Mouse (Mus musculus) CH12.LX (cell line): ENCODE data around the gene Ifna14. TPM values are rescaled to one million over a fixed set of nuclear protein-coding genes. Genes with fewer than 3 reads are reported as not detected.

Experiments used
- DNase-seq: peaks from one replicate; pipeline ENCODE4 v3.0.0-alpha.2; 2013; ENCODE audit errors: extremely low read depth
- H3K27ac ChIP-seq: 2 replicates; pipeline ENCODE4 v1.5.1; 2012; ENCODE audit warnings: low read depth, mild to moderate bottlenecking, control low read depth, moderate library complexity; ENCODE audit not compliant: insufficient read depth
- H3K27me3 ChIP-seq: replicated peaks from 2 replicates; pipeline ENCODE3; 2012; ENCODE audit warnings: inconsistent platforms
- H3K36me3 ChIP-seq, 2 experiments: replicated peaks in 1 of 2; 2 replicates each; pipeline versions ENCODE3 to v1.6.1; 2012; ENCODE audit warnings: inconsistent platforms in 1 of 2, low read length in 1 of 2, mild to moderate bottlenecking in 1 of 2, mixed read lengths in 1 of 2, moderate library complexity in 1 of 2; ENCODE audit not compliant: control insufficient read depth in 1 of 2, insufficient read depth in 1 of 2
- H3K4me1 ChIP-seq, 2 experiments: 2 replicates each; pipeline ENCODE4 v1.6.1; 2012; ENCODE audit warnings: inconsistent platforms in 1 of 2, moderate library complexity in 1 of 2; ENCODE audit not compliant: insufficient read depth in 2 of 2, control insufficient read depth in 1 of 2
- H3K4me2 ChIP-seq: 2 replicates; pipeline ENCODE4 v1.6.1; 2012; ENCODE audit warnings: low read depth, mild to moderate bottlenecking, control low read depth; ENCODE audit not compliant: poor library complexity, insufficient read depth, severe bottlenecking
- H3K4me3 ChIP-seq, 3 experiments: fragments of 150-350 bp in 1 of 3; sonication (generic) in 1 of 3; replicated peaks in 1 of 3; 2 replicates each; pipeline versions ENCODE3 to v1.5.1; 2011 to 2012; ENCODE audit warnings: low read depth in 2 of 3, low read length in 2 of 3, mild to moderate bottlenecking in 2 of 3, moderate library complexity in 2 of 3, control low read depth in 1 of 3, improper control_type of control experiment in 1 of 3, inconsistent platforms in 1 of 3, mixed read lengths in 1 of 3; ENCODE audit not compliant: poor library complexity in 1 of 3
- H3K79me2 ChIP-seq: replicated peaks from 2 replicates; pipeline ENCODE4 v1.6.1; 2012; ENCODE audit warnings: mild to moderate bottlenecking, moderate library complexity; ENCODE audit not compliant: control insufficient read depth, poor library complexity, insufficient read depth, severe bottlenecking; ENCODE audit errors: extremely low read depth
- H3K9ac ChIP-seq: 2 replicates; pipeline ENCODE4 v1.6.1; 2012; ENCODE audit warnings: low read depth, mild to moderate bottlenecking, control low read depth, moderate library complexity; ENCODE audit not compliant: insufficient read depth
- H3K9me3 ChIP-seq: replicated peaks from 2 replicates; pipeline ENCODE3; 2012; ENCODE audit warnings: low read length, inconsistent platforms, mixed read lengths
- BHLHE40 ChIP-seq: IDR thresholded peaks from 2 replicates; pipeline ENCODE4 v1.6.1; 2011; ENCODE audit warnings: mild to moderate bottlenecking, low read depth, low read length, improper control_type of control experiment
- CHD1 ChIP-seq: IDR thresholded peaks from 2 replicates; pipeline ENCODE4 v1.6.1; 2012; ENCODE audit warnings: low read depth, low read length, improper control_type of control experiment, inconsistent platforms
- CHD2 ChIP-seq: IDR thresholded peaks from 2 replicates; pipeline ENCODE4 v1.6.1; 2011; ENCODE audit warnings: low read length, improper control_type of control experiment
- CTCF ChIP-seq, 2 experiments: IDR thresholded peaks in 1 of 2; conservative IDR thresholded peaks in 1 of 2; 2 replicates each; pipeline ENCODE4 v1.5.1; 2011 to 2012; ENCODE audit warnings: low read depth in 2 of 2, low read length in 2 of 2, improper control_type of control experiment in 1 of 2, inconsistent platforms in 1 of 2, mild to moderate bottlenecking in 1 of 2, moderate library complexity in 1 of 2
- E2F4 ChIP-seq: IDR thresholded peaks from 2 replicates; pipeline ENCODE4 v1.6.1; 2011; ENCODE audit warnings: low read depth, low read length, improper control_type of control experiment; ENCODE audit not compliant: insufficient replicate concordance
- GABPA ChIP-seq: IDR thresholded peaks from 2 replicates; pipeline ENCODE4 v1.6.1; 2012; ENCODE audit warnings: low read depth, low read length, improper control_type of control experiment, inconsistent platforms; ENCODE audit not compliant: insufficient replicate concordance
- HCFC1 ChIP-seq: IDR thresholded peaks from 2 replicates; pipeline ENCODE4 v1.6.1; 2012; ENCODE audit warnings: low read depth, mild to moderate bottlenecking, inconsistent platforms, low read length, improper control_type of control experiment
- IRF4 ChIP-seq: IDR thresholded peaks from 2 replicates; pipeline ENCODE4 v1.6.1; 2014; ENCODE audit warnings: low read depth, mild to moderate bottlenecking, inconsistent platforms, low read length, improper control_type of control experiment
- JUN ChIP-seq: IDR thresholded peaks from 2 replicates; pipeline ENCODE4 v1.6.1; 2011; ENCODE audit warnings: low read depth, mild to moderate bottlenecking, low read length, improper control_type of control experiment, moderate library complexity; ENCODE audit not compliant: insufficient read depth
- MAZ ChIP-seq: IDR thresholded peaks from 2 replicates; pipeline ENCODE4 v1.6.1; 2012; ENCODE audit warnings: low read depth, mild to moderate bottlenecking, inconsistent platforms, low read length, improper control_type of control experiment, moderate library complexity
- MEF2A ChIP-seq: IDR thresholded peaks from 2 replicates; pipeline ENCODE4 v1.6.1; 2014; ENCODE audit warnings: low read depth, mild to moderate bottlenecking, inconsistent platforms, low read length, improper control_type of control experiment, borderline replicate concordance
- MYC ChIP-seq: IDR thresholded peaks from 2 replicates; pipeline ENCODE4 v1.6.1; 2011; ENCODE audit warnings: low read depth, mild to moderate bottlenecking, improper control_type of control experiment, low read length
- PAX5 ChIP-seq: IDR thresholded peaks from 2 replicates; pipeline ENCODE4 v1.6.1; 2012; ENCODE audit warnings: low read length, inconsistent platforms, mixed read lengths
- POLR2A ChIP-seq: IDR thresholded peaks from 2 replicates; pipeline ENCODE4 v1.6.1; 2011; ENCODE audit warnings: low read depth, mild to moderate bottlenecking, improper control_type of control experiment, low read length
- RAD21 ChIP-seq: IDR thresholded peaks from 2 replicates; pipeline ENCODE4 v1.6.1; 2011; ENCODE audit warnings: low read depth, mild to moderate bottlenecking, low read length, improper control_type of control experiment, moderate library complexity
- SMC3 ChIP-seq: IDR thresholded peaks from 2 replicates; pipeline ENCODE4 v1.6.1; 2011; ENCODE audit warnings: low read depth, low read length, improper control_type of control experiment
- TBP ChIP-seq: conservative IDR thresholded peaks from 2 replicates; pipeline ENCODE4 v1.6.1; 2011; ENCODE audit warnings: low read depth, low read length, improper control_type of control experiment
- TCF12 ChIP-seq: IDR thresholded peaks from 2 replicates; pipeline ENCODE4 v1.6.1; 2014; ENCODE audit warnings: low read depth, mild to moderate bottlenecking, inconsistent platforms, low read length, improper control_type of control experiment
- UBTF ChIP-seq: IDR thresholded peaks from 2 replicates; pipeline ENCODE4 v1.6.1; 2012; ENCODE audit warnings: low read depth, mild to moderate bottlenecking, inconsistent platforms, low read length, improper control_type of control experiment, moderate library complexity
- USF1 ChIP-seq: IDR thresholded peaks from 2 replicates; pipeline ENCODE4 v1.6.1; 2014; ENCODE audit warnings: low read depth, mild to moderate bottlenecking, inconsistent platforms, low read length, improper control_type of control experiment
- ZC3H11A ChIP-seq: IDR thresholded peaks from 2 replicates; pipeline ENCODE4 v1.6.1; 2012; ENCODE audit warnings: low read depth, mild to moderate bottlenecking, inconsistent platforms, low read length, improper control_type of control experiment
- ZKSCAN1 ChIP-seq: IDR thresholded peaks from 2 replicates; pipeline ENCODE4 v1.6.1; 2012; ENCODE audit warnings: low read depth, inconsistent platforms, low read length, improper control_type of control experiment, borderline replicate concordance
- dilution Hi-C: fragments of 300-500 bp; cut with MboI; formaldehyde crosslinking; loops from 2 replicates; pipeline ENCODE4 v1.14.3; 2020; ENCODE audit warnings: low sequenced_read_pairs; ENCODE audit not compliant: extremely low pct_unique_long_range_greater_than_20kb, extremely low pct_ligation_motif_present
- in situ Hi-C: fragments of 300-500 bp; cut with MboI; formaldehyde crosslinking; loops from 3 replicates; pipeline ENCODE4 v1.14.3; 2019; ENCODE audit warnings: low sequenced_read_pairs, low pct_ligation_motif_present, low pct_unique_long_range_greater_than_20kb, mixed read lengths
- polyA plus RNA-seq: library from polyadenylated mRNA; unstranded; fragments of >175 nt; gene quantifications from 2 replicates; pipeline ENCODE4 v1.2.1, GENCODE M21; 2012; ENCODE audit warnings: low read depth; ENCODE audit not compliant: insufficient read length
- total RNA-seq, 2 experiments: library from RNA; depleted of rRNA; stranded (reverse); fragments of 300-350 nt in 1 of 2; fragments of >200 nt in 1 of 2; gene quantifications; 2 replicates each; pipeline ENCODE4 v1.2.3; 2012 to 2014

Ifna14 gene
- total and polyA plus RNA-seq, 3 experiments, result not detected

DNA sequence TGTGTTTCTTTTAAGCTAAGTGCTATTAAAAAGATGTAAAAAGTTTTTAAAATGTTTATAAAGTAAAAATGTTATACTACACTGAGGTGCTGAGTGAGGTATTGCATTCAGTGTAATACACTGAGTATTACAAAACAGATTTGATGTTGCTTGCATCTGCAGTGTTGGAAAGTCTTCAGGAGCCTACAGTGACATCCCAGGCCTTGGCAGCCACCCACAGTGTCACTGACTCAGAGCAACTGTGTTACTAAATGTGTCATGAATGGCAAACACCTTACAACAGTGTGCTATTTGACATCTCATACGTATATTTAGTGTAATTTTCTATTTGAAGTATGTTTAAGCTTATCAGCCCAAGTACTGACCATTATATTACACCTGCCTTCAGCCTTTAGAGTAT, 23.6 kb downstream of the Ifna14 start:
- TF ChIP-seq USF1, result no peak
- TF ChIP-seq MYC, result no peak
- no peak for TF ChIP-seq CTCF (conservative IDR thresholded peaks at IDR 0.05 in 1 of 2, IDR thresholded peaks at IDR 0.05 in 1 of 2; ENCODE audit: low read depth in 2 of 2, low read length in 2 of 2)
- TF ChIP-seq IRF4, result no peak
- TF ChIP-seq GABPA, result no peak
- TF ChIP-seq TCF12, result no peak
- TF ChIP-seq SMC3, result no peak
- TF ChIP-seq POLR2A, result no peak
- TF ChIP-seq ZKSCAN1, result no peak
- TF ChIP-seq E2F4, result no peak
- no peak for TF ChIP-seq TBP
- TF ChIP-seq UBTF, result no peak
- TF ChIP-seq PAX5, result no peak
- dilution Hi-C loops, result no loop called here
- no peak overlapping the region for H3K4me2 ChIP-seq
- H3K27me3 ChIP-seq, result no peaks in the 10 kb centered on the region
- no peaks in the 10 kb centered on the region for H3K9me3 ChIP-seq
- DNase-seq, result no peak
- no peak overlapping the region for H3K27ac ChIP-seq
- H3K4me3 ChIP-seq, result no peak overlapping the region
- H3K9ac ChIP-seq, result no peak overlapping the region
- H3K4me1 ChIP-seq, result peaks cover 0 to 9% of the 10 kb centered on the region in 2 experiments; a peak in 2 of 4 replicates
- no peaks in the 10 kb centered on the region for H3K36me3 ChIP-seq
- no peaks in the 10 kb centered on the region for H3K79me2 ChIP-seq
- in situ Hi-C loops, result loop anchor here (25.0 kb wide), 3 partner anchors 186 to 761 kb away; no protein-coding TSS in a partner anchor

DNA sequence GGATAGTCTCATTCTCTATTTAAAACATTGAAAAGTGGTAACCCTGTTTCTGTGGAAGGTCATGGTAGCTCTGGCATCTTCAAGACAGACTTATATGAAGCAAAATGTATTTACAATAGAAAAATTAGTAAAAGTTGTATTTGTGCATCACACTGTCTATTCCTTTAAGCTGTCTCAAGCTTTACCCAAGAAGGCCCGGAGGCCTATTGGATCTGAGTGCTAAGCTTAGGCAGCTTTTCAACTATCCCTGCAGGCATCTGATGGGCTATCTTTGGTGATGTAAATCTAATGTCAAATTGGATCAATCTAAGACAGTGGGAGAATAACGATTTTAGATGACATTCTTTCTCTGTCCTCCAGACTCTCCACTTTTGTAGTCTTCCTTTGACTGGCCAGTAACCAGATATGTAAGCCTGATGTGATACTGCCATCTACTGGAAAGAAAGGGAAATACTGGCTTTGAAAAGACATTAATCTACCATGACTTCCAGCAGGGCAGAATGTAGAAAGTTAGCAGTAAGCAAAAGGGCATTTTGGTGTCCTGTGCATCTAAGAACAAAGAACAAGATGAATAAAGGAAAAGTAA, 27.9 kb downstream of the Ifna14 start:
- Histone ChIP-seq H3K4me3 (no peak overlapping the region), H3K27me3 (no peaks in the 10 kb centered on the region), H3K36me3 (no peaks in the 10 kb centered on the region), H3K9ac (no peak overlapping the region), H3K9me3 (no peaks in the 10 kb centered on the region), H3K79me2 (no peaks in the 10 kb centered on the region), H3K4me1 (no peaks in the 10 kb centered on the region), H3K4me2 (no peak overlapping the region), H3K27ac (no peak overlapping the region)
- dilution Hi-C loops (no loop called here), in situ Hi-C loops (loop anchor here (25.0 kb wide), 3 partner anchors 181 to 756 kb away; no protein-coding TSS in a partner anchor)
- TF ChIP-seq ZC3H11A (no peak; the same call in 1 of the 2 replicates), BHLHE40 (no peak), UBTF (no peak), CHD2 (no peak), MEF2A (no peak), SMC3 (peak; percentile 71), HCFC1 (no peak), CTCF (conservative IDR thresholded peaks at IDR 0.05 in 1 of 2, IDR thresholded peaks at IDR 0.05 in 1 of 2; ENCODE audit: low read depth in 2 of 2, low read length in 2 of 2) (peak; percentile 54 to 93), POLR2A (no peak), CHD1 (no peak), MYC (no peak), PAX5 (no peak), MAZ (no peak), GABPA (no peak), JUN (no peak), RAD21 (peak; percentile 98)
- DNase-seq, result peak; percentile 79
